Mouse (Mus musculus) kidney, postnatal 36 days (tissue): ENCODE data around the gene Asgr1.
"Not testable (repeated sequence)": the region's sequence is repeated elsewhere in the genome, so short reads cannot be mapped to it uniquely, and the experiment has no call there.

ENCODE experiments used
- DNase-seq, 2 experiments: peaks; one replicate each; pipeline ENCODE4 v3.0.0; 2021 to 2022; ENCODE audit warnings: mixed read lengths in 2 of 2

Asgr1 gene

DNA sequence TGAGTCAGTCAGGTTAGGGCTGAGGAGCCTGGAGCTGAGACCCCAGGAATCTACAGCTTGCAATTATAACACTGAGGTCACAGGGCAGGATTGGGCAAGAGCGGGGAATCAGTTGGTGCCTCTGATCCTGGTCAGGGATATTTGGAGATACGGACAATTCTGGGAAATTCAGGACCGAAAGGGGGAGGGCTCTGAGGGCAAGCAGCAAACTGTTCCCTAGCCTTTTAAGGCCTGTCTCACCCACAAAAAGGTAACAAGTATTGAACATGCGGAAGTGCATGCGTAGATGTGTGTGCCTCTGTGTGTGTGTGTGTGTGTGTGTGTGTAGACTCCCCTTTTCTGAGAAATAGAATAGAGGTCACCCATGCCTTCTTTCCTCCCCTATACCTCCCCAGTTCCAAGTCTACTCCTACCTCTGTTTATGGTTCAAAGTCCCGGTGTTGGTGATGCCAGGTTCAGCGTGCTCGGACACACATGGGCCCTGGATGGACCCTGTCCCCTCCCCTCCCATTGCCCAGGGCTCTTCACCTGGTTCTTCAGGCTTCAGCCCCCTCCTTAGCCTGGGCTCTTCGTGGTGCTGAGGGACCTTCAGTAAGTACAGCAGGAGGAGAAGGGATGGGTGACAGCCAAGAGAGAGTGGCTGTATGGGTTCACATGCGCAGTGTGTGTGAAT is at the start of gene Asgr1:
TSS of gene Asgr1 (plus strand) at position 188 of the 673 bp plus-strand sequence.
- DNase-seq = peak; percentile 35 to 50

DNA sequence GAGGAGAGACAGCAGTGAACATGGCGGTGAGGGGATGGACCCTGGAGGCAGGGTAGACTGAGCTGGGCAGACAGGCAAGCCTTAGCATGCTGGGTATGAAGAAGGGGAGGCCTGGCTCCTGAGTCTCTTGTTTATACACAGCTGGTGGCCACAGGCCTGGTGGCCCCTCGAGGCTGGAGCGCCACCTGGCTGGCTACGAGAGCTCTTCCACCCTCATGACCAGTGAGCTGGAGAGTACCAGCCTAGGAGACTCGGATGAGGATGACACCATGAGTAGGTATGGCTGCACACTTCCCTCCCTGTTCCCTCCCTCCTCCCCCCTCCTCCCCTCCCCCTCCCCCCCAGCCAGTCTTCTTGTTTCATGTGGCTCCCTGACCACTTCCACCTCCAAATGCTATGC is 48.4 kb upstream of the Asgr1 start:
- peak in 1 of 2 experiments; percentile 54 for DNase-seq

DNA sequence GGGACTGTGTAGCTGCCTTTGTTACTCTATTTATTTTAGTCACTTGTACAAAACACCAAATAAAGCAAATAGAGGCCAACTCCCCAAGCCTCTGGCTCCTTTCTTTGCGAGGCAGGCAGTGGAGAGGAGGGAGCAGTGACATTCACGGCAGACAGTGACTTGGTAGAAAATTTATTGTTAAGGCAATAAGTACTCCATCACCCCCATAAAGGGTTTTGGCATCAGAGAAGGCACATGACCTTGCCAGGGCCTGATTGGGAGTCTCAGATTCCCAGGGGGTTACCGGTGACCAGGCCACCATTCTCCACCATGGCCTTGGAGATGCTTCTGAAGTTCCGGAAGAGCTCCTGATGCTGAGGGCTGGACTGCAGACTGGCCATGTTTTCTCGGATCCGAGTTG is 43.9 kb upstream of the Asgr1 start:
- DNase-seq = no peak

DNA sequence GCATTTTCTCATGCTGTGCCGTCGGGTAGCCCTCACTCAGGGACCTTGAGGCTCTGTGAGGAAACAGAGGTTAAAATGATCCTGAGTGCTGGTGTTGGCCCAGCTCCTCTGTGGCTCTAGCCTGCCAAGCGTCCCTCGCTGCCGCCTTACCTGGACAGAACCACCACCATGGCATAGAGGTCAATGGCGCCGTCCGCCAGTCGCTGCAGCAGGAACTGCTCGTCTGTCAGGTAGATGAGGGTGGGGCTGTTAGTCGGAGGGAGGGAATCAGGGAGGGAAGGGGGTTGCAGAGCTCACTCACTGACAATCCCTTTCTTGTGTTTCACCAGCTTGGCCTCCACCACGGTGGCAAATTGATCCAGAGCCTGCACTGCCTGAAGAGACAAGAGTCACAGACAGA is 43.3 kb upstream of the Asgr1 start:
- no peak for DNase-seq

DNA sequence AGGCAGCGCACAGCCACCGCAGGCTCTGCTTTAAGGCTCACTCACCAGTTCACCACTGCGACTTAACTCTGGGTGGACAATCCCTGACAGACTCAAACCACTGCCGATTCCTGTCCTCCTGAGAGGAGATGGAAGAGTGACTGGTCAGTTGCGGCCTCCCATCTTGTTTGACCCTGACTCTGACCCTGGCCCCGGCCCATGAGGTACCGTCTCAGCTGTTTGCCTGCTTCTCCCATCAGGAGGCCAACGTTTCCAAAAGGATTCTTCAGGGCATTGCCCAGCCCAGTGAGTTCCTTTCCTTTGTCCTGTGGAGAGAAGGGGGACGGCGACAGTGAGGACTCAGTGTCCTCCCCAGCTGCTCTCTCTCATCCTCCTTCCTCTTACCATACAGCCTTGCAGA is 42.9 kb upstream of the Asgr1 start:
- no peak for DNase-seq

DNA sequence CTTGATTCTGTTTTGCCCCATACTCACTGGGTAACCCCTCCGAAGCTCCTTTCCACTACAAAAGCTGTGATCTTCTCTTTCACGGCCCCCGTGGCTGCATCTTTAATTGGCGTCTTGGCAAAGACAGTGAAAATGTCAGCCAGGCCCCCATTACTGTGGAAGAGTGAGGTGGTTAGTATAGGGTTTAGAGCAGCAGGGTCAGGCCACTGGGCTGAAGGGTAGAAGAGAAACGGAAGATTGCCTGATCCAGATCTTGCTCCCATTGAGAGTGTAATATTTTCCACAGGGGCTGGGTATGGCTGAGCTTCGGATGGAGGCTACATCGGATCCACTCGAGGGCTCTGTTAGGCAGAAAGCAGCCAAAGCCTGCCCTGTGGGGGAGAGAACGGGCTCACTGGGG is 41.0 kb upstream of the Asgr1 start:
- DNase-seq = no peak

DNA sequence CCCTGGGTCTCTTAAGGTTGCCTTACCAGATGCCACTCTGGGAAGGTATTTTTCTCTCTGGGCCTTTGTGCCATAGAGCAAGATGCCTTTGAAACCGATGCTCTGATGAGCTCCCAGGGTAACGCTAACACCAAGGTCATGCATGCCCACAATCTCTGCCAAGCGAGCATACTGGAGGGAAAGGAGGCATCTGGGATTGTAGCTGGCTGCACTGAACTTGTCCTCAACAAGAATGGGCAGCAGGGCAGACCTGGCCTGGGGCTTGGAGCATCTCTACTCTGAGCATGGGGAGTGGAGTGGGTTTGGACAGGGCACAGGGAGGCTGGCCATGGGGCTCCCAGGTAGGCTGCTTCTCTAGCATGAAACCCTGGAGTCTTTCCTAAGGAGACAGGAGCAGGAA is 40.5 kb upstream of the Asgr1 start:
- no peak for DNase-seq

DNA sequence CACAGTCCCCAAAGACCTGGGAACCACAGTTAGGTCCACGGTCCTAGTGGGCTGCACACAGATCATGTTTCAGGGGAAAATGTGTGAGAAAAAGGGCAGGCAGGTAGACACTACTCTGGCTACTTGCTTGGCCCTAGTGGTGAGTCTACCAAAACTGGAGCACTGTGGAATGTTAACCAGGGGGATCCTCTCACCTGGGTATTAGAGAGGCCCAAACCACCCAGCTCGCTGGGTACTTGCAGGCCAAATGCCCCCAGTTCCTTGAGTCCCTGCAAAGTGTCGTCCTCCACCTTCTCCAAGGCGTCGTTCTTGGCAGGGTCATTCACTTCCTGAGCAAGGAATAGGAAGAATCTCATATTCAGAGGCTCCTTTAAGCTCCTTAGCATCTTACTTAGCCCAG is 39.8 kb upstream of the Asgr1 start:
- no peak for DNase-seq

DNA sequence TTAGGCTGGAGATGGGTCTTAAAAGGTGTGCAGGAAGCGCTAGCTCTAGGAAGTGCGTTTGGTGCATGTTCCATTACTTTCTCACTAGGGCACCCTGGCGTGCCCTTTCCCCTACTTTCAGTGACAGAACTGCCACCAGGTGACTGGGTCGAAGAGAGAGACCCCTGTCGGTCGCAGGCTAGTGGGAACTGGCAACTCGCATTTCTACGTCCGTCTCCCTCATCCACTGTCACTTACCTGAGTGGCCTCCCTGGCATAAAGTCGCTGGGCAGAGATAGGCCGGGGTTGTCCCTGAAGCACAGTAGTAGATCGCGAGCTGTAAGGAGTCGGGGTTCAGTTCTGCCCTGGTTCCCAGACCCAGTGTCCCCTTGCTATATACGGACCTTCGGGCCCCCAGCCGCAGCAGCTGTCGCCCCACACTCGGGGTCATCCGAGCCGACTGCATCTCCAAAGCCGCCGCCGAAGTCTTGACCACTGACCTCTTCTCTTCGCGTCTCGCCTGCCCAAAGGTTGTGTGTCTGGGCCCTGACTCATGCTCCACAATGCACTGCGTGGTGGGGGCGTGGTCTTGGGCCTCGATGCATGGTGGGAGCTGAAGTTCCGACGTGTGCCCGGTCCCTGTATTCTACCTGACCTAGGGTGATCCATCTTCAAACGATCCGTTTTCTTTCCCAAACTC is 38.9 kb upstream of the Asgr1 start, which contains the start of gene Acadvl:
TSS of gene Acadvl (minus strand) at position 532 of the 679 bp plus-strand sequence.
- peak; percentile 96 to 97 for DNase-seq

DNA sequence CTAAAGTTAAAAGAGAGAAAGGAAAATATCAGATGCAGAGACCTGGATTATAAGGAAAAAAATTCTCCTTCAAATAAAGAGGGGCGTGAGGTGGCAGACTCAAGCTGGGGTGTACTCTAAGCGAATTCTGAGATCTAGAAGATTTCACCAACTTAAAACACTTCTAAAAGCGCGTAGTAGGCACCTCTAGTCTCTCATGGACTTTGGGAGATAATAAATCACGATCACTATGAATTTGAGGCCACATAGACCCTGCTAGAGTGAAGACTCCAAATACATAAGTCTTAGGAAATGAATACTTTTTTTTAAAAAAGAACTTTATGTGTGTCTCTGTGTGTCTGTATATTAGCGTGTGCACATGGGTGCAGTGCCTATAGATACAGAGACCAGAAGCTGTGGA is 38.2 kb upstream of the Asgr1 start:
- DNase-seq = no peak

DNA sequence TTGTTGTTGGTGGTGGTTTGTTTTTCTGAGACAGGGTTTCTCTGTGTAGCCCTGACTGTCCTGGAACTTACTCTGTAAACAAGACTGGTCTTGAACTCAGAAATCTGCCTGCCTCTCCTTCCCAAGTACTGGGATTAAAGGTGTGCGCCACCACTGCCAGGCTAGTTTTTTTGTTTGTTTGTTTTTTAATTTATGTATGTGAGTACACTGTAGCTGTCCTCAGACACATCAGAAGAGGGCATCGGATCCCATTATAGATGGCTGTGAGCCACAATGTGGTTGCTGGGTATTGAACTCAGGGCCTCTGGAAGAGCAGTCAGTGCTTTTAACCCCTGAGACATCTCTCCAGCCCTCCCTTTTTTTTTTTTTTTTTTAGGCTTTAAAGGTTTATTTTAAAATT is 37.7 kb upstream of the Asgr1 start:
- not testable (repeated sequence) for DNase-seq

DNA sequence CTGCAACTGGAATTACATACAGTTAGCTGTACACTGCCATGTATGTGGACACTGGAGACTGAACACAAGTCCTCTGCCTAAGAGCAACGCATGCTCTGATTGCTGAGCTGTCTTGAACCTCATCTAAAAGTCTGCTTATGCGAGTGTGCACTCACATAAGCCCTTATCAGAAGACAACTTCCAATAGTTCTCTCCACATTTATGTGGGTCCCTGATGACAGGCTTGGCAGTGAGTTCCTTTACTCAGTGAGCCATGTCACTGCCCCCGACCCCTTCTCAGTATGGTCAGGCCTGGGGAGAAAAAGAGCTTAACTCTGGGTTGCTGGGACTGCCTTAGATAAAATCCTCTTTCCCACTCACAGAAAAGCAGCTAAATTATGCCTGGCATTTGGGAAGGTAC is 37.2 kb upstream of the Asgr1 start, which contains the start of gene Dlg4:
TSS of gene Dlg4 (plus strand) at position 274 of the 400 bp plus-strand sequence.
- DNase-seq = no peak

DNA sequence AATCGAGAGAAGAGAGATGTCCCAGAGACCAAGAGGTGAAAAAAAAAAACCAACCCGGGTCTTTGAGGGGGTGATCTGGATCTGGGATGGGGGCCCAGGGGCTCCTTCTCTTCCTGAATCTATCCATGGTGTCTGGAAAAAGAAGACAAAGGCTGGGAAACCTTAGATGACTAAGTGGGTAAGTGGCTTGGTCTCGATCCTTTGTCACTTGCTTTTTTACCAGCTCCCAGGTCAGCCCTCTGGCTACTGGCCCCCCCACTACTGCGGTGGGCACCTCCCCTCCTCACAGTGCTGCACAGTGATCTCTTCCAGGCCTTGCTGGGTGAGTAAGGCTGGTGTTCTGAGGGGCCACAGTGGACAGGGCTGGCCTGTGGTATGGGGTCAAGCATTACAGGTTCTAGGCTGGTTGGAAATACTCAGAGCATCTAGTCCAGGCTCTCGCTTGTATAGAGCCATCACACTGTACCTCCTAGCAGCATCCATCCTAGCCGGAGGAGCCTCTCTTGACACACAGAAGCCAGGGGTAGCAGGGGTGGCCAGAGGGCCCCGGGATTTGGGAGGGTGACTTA is 36.6 kb upstream of the Asgr1 start:
- no peak for DNase-seq

DNA sequence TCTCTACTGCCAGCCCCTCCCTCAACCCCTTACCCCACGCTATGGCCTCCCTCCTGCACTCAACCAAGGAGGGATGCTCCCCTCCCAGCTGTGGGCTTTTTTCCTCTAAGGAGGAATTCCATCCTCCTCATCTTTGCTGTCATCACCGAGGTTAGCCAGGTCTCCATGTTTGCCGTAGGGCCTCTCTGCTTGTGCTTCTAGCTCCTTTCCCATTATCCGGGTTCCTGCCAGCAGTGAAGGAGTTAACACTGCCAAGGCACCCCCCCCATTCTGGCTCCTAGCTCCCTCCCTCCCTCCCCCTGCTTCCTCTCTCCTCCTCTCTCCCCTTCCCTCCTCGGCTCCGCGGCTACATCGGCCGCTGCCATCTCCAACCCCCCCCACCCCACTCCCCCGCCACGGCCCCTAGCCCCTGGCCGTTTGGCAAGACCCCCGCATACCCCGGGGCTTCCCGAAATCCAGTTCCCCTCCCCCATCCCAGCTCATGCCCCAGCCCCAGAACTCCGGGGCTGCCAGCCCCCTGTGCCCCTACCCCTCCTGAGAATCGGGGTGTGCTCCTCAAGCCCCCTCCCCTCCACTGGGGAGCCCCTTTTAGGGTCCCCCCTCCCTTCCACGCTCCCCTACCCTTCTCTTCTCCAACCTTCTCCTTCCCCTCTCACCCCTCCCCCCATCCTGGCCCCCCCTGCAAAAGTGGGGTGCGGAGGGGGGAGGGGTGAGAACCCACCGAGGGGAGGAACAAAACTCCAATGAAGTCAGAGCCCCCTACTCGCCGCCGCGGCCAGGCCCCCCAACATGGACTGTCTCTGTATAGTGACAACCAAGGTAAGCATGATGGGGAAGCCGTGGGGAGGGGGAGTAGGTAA is 35.5 kb upstream of the Asgr1 start:
- DNase-seq = peak in 1 of 2 experiments; percentile 51

DNA sequence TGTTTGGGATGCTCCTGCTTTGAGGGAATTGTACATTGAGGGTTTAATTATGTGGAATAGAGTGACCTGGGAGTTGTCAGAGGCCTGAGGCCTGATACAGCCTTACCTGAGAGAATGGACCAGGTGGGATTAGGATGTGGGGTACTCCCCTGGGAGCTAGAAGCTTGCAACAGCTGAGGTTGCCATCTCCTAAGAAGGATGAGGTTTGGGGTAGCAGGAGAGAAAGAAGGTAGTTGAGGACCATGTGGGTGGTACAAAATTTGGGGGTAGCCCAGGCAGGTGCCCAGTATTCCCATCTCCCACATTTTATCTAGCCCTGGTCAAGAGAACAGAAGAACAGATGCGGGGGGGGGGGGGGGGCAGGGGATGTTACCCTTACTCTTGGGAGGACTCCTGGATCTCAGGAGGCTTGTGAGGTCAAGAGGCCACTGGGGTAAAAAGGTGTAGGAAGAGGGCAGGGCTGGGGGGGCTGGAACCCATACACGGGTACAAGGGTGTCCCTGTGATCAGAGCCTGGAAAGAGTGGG is 34.3 kb upstream of the Asgr1 start:
- no peak for DNase-seq

DNA sequence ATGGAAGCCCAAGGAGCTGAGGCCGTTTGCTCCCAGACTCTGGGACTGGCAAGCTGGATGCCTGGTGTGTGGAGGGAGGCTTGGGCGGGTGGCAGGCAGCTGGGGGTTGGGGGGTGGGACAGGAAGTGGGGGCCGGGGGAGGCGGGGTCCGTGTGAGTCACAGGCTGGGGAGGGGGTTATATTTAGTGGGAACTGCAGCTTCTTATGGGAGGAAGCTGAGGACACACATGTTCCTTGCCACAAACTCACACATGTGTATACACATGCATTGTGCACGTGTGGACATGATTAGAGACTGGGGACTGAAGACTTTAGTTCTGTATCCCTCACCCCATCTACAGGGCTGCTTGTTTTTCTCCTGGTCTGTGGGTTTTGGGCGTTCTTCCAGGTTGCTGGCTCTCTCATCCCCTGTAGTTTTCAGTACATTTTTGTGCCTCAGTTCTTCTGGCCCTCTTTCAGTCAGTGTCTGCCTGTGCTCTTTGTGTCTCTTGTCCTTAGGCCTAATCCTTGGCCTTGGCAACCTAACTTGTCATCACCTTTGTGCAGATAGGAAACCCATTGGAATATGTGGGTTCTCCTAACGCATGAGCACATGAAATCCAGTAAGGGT is 33.8 kb upstream of the Asgr1 start:
- no peak for DNase-seq

DNA sequence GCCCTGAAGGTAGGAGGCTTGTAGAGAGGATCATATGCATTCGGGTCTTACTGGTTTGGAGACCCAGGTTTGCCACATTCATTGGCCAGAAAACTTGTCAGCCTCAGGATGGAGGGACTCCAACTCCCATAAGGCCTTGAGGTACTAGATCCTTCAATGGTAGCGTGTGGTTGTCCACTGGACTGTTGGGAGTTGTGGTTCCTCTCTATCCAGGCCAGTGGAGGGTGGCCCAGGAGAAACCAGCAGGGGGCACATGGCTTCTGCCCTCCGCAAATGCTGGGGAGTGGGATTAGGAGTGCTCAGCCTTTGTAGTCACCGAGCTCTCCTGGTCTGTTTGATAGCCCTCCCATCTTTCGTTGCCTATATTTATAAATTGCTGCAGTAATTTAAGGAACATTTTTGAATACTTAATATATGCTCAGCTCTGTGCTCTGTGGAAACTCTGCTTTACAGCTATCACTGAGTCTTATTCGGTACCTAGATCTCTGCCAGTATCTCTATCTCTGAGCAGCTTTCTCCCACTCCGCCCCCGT is 33.1 kb upstream of the Asgr1 start:
- DNase-seq = peak; percentile 81 to 86

DNA sequence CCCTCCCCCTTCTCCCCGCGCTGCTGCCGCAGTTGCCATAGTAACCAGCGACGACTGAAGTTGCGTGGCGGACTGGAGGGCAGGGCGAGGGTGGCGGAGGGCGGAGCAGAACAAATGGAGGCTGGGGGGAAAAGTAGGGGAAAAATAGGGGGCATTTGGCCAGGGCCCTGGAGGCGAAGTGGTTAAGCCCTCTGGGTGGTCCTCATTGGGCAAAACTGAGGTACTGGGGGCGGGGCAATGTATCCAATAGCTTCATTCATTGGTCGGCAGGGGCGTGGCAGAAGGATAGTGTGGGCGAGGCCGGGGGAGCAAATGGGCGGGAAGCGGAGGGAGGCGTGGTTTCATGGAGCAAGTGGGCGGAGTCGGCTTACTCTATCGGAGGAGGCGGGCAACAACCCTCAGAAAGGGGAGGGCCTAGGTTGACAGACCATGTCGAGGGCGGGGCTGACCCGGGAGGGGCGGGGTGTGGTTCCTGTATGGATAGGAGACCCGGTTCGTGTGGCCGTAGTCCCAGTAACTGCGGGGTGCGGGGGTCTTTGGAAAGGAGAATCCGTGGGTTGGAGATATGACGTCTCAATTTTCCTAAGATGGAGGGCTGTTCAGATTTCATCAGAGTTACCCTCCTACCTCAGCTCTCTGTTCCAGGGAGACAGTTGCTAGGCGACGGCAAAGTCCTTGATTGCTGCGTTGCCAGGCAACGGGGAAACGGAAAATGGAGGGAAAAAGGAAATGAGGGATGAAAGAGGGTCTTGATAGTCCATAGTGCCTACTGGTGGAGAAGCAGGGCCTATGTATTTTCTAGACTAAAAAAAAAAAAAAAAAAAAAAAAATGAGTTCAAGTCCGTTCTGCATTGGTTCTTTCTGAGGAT is 32.4 kb upstream of the Asgr1 start:
- peak; percentile 97 to 98 for DNase-seq

DNA sequence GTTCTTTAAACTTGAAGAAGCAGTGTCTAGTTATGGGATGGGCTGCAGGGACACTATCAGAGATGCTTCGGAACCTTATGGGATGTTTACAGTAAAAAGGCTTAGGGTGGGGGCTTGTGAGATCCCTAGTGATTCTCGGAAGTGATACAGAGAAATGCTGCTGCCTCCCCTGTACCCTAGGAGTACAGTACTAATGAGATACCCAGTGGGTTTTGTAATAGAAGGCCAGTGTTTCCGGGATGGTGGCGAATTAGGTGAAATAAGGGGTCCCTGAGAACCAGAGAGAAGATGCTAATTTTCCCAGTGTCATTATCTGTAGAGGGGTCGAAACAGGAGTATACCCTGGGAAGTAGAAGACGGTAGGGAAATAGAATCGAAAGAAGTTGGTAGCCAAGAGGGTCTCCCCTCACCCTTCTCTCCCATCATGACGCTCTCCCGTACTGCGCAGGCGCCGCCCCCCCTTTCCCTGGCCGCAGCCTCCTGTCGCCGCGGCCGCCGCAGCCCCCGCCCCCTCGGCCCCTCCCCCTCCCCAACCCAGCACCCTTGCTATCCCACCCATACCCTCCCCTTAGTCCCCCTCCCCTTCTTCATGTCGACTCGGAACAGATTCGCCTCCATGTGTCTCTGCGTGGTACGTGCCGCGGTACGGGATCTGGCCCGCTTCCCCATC is 30.3 kb upstream of the Asgr1 start:
- DNase-seq = no peak

DNA sequence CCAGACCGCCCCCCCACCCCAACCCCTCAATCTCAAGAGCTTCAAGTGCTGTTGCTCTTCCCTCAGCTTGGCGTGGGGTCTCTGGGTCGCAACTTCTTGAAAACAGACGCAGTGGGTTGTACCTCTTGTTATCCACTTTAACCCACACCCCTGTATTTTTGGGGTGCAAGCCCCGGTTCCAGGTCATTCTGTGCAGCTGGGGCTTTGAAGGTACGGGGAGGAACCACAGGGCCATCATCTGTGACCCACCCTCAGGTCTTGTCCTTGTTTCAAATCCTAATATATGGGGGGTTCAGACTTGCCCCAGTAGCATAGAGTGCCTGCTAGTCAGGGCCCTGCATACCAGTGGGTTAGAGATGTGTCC is 29.8 kb upstream of the Asgr1 start:
- DNase-seq = no peak

DNA sequence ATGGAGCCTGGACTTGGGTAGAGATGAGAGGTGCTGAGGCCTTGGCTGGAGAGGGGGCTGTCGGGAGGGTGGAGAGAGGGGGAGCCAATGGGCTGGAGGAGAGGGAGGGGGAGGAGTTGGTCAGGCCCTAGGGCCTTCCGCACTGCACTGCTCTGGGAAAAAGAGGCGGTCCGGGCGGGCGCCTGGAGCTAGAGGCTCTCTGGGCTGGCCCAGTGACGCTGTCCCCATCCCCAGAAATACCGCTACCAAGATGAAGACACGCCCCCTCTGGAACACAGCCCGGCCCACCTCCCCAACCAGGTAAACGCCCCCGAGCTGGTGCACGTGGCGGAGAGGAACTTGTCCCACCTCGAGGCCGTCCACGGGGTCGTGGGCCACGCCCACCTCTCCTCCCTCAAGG is 27.2 kb upstream of the Asgr1 start:
- DNase-seq = peak; percentile 26 to 40
